Mouse (Mus musculus): ENCODE measurements around the gene Sipa1l2.

Sipa1l2 gene

DNA sequence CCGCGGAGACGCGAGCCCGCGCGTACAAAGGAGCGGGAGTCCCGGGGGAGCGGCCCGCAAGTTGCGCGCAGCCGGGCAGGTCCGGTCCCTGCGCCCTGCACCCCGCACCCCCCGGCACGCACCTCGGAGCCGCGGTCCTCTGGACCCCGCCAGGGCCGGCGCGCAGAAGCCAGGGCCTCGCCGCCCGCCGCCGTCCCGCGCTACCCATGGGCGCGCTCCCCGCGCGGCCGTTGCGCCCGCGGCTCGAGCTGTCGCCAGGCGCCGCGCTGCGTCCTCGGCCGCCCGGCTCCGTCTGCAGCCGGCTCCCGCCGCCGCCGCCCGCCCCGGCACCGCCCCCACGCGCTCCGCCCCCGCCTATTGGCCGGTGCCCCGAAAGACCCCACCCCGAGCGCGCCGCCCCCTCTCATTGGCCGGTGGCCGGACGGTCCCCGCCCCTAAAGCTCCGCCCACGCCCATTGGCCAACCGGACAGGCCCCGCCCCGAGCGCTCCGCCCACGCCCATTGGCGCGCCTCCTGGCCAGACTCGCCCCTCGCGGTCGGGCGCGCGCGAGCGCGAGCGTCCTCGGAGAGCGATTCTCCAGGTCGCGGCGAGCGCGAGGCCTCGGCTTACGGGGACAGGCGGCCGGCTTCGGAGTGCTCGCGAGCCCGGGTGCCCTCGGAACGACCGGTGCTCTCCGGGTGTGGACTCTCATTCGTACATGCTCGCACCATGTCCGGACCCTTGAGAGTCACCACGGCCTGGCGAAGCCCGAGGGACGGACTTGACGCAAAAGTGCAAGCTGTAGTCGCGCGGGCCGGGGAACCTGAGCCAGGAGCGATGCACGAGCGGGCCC is at the start of gene Sipa1l2:
TSS of gene Sipa1l2 (minus strand) at position 276 of the 833 bp plus-strand sequence.
- peak; percentile 97 for DNase-seq

DNA sequence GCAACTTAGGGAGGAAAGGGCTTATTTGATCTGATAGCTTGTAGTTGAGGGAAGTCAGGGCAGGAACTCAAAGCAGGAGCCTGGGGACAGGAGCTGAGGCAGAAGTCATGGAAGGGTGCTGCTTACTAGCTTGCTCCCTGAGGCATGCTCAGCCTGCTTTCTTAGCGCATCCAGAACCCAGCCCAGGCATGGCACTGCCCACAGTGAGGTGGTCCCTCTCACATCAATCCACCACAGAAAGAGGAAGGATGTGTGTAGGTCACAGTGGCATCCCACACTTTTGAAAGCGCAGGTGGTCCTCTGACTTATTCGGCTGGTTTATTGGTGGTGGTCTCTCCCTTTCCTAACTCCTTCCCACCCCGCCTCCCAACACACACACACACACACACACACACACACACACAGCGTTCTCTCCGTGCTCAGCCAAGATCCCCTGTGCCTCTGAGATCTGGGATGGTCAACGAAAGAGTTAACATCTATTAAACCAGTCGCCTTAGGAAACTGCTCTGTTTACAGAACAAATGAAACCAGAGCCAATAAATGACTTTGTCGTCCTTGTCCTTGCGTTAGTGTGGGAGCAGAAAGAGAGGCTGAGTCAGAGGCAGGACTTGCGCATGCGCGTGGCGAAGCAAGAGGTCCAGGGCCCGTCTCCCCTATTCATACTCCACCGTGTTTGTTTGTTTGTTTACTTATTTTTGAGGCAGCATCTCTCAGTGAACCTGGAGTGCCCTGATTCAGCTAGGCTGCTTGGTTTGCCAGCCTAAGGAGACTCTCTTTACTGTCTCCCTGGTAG is 49.1 kb upstream of the Sipa1l2 start:
- DNase-seq, result no peak

DNA sequence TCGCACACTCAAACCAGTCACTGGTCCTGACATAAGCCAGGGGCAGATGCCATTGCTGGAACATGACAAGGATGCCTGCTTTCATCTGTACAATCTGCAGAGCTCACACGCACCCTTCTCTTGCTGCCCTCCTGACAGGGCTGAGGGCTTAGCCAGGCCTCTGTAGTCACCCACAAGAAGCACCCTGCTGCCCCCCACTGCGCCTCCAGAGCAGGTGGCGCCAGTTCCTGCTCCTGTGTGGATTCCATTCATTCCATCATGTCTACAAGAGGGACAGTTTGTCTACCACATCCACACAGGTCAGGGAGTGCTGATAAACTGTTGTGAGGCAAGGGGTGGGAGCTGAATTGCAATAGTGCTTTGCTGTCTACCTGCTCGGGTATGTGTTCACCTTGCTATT is 47.3 kb upstream of the Sipa1l2 start:
- no peak for DNase-seq

DNA sequence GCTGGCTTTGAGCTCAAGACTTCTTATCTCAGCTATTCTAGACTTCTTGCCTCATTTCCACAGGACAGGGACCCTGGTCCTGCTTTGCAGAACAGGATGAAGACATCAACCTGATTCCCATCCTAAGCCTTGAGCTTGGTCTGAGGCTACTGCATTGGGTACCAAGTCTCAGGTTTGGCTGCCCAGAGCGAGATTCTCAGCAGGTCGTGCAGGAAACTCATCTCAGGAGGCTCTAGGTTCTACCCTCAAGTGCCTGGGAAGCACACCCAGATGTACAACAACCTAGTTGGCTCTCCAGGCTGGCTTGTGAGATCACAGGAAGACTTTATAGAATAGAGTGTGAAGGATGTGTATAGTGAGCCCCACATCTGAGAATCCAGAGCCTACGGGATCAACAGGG is 46.4 kb upstream of the Sipa1l2 start:
- no peak for DNase-seq

DNA sequence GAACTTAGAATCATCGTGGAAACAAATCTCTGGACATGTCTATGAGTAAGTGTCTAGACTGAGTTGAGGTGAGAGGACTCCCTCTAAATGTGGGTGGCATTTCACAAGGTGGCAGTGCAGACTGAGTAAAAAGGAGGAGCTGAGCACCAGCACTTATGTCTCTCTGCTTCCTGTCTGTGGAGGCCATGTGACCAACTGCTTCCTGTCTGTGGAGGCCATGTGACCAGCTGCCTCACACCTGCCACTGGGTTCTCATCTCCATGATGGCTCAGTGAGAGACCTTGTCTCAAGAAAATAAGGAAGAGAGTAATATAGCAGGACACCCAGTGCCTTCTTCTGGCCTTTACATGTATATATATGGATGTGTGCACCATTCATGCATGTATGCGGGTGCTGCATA is 43.9 kb upstream of the Sipa1l2 start:
- no peak for DNase-seq

DNA sequence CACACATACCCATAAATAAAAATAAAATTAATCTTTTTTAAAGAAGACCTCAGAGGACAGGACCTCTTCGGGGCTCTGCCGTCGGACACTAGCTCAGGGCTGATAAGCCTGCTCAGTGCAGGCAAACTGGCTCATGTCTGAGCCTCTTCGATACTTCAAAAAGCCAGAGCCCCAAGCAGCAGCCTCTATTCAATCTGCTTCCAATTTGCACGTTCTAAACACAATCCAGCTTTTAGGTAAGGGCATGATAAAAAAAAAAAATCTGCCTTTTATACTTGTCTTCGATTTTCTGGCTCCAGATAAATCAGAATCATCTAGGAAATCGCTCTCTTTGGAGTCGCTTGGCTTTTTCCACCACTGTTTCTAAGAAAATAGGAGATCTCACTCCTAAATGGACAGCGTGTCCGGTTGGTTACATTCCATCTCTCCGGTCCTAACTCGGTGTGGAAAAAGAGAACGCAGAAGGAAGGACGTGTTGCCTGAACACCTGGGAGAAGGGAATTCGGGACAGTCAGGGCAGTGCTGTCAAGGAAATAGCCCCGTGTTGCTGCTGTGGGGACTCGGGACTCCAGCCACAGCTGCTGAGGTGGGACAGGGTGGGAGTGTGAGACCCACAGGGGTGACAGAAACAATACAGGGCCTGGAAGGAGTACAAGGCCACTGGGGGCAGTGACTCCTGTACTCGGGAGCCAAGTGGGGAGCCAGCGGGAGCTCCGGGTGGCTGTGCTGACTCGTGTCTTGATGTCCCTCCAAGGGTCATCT is 42.4 kb upstream of the Sipa1l2 start:
- no peak for DNase-seq

DNA sequence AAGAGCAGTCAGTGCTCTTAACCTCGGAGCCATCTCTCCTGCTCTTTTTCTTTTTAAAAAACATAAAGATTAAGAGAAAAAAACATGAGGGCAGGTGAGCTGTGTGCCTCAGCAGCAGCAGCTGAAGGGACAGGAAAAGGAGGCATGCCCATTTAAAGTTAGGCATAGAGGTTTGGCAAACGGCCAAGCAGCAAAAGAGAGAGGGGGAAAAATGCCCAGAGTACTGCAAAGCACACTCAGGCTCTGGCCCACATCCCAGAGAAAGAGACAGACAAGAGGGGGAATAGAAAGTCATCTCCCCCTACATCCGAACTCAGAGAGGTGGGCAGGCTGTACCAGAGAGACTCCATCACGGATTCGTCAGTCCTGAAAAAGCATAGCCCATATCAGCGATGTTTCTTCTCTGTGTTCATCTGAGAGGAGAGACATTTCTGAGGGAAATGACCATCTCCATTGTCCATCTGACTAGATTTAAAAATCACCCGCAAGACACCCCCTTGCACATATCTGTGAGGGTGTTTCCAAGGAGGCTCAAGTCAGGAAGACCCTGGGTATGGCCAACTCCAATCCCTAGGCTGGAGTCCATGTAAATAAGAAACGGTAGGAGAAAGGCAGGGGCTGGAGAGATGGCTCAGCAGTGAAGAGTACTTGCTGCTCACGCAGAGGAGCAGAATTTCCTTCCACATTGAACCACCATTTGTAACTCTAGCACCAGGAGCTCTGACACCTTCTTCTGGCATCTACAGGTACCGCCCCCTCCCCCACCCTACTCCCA is 41.6 kb upstream of the Sipa1l2 start:
- no peak for DNase-seq

DNA sequence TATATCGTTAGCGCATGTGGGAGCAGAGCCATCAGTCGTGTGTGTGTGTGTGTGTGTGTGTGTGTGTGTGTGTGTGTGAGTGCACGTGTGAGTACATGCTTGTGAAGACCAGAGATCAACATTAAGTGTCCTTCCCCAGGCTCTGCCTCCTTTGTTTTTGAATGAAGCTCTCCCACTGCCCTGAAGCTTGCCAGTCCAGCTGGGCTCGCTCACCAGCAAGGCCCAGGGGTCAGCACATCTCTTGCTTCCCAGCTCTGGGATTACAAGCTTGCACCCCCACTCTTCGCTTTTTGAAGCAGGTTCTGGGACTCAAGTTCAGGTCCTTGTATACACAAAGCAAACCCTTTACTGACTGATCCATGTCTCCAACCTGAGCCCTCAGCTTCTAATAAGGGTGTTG is 40.1 kb upstream of the Sipa1l2 start:
- DNase-seq, result no peak

DNA sequence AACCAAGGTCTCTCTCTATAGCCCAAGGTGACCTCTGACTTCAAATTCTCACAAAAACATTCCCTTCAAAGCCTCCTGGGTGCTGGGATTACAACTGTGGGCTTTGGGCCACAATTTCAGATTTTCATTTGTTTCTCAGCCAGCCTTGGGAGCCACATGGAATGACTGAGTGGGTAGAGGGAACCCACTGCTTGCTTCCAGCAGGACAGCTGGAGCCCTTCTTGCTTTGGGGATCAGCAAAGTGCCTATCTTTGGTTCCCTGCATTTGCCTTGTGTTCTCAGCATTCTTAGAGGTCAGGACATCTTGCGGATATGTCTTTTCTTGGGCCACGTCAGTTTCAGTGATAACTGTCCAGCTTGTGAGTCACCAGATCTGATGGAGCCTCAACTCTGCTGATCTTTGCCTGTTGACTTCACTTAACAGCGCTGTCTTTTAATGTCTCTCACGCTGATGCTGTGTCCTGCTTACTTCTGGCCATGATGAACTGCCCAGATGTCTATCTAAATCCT is 38.2 kb upstream of the Sipa1l2 start:
- DNase-seq, result no peak

DNA sequence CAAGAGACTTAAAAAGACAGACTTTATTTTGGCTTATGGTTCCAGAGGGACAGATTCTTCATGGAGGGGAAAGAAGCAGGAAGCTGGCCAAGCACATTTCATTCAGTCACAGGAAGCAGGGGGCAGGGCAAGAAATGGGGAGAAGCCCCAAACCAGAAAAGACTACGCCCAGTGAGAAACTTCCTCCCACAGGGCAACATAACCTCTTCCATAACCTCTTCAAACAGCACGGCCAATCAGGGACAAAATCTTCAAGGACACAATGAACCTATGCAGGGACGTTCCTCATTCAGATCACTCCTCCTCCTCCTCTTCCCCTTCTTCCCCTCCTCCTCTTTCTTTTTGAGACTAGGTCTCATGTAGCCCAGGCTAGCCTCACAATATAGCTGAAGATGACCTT is 37.3 kb upstream of the Sipa1l2 start:
- no peak for DNase-seq

DNA sequence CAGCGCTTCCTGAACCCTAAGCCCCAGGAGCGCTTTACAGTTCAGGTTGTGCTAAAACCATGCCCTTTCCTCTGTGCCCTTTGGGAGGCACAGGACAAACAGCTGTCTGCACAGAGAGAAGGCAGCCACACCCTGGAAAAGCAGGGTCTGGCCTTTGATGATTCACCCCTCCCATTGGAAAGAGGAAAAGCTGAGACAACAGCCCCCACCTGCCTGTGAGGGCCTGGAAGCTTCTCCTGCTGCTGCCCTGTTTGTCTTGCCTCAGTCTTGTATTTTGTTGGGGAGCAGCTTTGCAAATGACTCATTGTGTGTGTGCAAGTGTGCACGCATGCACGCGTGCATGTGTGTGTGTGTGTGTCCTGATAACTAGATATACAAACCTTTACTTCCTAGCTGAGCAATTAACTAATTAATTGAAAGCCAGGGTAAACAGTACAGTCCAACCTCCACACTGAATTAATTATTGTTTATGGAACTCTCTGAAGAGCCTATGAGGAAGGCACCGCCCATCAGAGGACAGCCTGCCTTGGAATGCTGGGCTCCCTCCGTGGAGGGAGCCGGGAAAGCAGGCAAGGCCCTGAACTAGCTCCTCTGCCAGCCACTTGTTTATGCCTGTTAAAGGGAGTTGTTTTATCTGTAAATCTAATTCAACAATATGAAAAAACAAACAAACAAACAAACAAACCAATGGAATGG is 35.4 kb upstream of the Sipa1l2 start:
- no peak for DNase-seq

DNA sequence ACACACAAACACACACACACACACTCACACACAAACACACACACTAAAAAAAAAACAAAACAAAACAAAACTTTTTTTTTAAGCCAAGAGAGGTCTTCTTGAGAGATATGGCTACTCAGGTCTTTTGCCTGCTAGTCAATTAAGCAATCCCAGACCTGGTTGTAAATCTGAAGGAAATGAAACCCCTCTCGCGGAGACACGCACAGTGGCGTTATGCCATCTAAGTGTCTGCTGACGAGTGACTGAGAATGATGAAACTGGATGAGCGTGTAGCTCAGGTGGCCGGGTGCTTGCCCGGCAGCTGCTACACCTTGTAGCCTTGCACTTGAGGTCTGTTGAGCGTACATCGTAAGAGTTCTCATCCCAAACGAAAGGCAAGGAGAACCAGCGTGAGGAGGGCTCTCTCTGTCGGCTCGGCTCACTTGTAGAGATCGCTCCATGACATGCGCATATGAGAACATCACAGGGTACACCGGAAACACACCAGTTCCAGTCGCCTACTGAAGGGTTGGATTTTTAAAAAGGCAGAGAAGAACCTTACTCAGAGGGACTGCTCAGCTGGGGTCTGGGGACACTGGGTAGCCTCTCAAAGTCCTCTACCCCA is 34.7 kb upstream of the Sipa1l2 start:
- no peak for DNase-seq

DNA sequence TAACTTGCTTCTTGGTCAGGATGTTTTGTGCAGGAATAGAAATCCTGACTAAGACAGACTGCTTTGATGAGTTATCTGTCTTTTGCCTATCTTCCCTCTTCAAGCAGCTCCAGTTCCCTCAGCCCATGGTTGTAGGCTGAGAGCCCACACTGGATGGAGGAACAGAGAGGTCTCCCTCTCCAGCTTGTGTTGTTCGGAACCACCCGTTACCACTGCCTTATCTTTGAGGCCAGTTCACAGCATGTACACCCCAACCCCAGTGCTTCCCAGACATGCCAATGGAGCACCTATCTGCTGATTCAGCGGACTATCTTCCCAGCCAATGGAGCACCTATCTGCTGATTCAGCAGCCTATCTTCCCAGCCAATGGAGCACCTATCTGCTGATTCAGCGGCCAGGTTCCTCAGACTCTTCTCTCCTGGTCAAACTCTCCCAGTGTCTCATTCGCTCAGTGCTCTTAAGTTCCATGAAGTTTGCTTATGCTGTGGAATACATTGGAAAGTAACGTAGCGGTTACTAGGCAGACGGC is 33.8 kb upstream of the Sipa1l2 start:
- DNase-seq, result no peak

DNA sequence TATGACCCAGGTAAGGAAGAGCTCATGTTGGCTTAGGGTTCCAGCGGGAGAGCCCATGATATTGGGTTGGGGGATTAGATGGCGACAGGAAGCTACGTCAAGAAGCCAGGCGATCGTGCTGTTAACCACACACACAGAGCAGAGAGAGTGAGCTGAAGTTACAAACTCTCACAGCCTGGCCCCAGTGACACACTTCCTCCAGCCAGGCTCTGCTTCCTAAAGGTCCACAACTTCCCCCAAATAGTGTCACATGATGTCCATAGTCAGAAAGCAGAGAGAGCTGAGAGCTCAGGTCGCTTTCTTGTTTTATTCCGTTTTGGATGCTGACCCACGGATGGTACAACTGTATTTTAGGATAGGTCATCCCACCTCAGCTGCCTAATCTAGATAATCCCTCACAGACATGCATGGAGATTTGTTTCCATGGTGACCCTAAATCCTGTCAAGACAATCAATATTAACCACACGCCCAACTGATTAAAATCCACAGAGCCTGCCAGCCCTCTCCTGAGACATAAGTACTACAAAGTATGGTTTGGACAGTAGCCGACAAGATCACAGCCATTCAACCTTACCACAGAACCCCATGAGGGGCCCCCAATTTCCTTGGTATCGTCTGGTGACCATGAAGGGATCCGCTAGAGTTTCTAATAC is 30.6 kb upstream of the Sipa1l2 start:
- DNase-seq, result no peak

DNA sequence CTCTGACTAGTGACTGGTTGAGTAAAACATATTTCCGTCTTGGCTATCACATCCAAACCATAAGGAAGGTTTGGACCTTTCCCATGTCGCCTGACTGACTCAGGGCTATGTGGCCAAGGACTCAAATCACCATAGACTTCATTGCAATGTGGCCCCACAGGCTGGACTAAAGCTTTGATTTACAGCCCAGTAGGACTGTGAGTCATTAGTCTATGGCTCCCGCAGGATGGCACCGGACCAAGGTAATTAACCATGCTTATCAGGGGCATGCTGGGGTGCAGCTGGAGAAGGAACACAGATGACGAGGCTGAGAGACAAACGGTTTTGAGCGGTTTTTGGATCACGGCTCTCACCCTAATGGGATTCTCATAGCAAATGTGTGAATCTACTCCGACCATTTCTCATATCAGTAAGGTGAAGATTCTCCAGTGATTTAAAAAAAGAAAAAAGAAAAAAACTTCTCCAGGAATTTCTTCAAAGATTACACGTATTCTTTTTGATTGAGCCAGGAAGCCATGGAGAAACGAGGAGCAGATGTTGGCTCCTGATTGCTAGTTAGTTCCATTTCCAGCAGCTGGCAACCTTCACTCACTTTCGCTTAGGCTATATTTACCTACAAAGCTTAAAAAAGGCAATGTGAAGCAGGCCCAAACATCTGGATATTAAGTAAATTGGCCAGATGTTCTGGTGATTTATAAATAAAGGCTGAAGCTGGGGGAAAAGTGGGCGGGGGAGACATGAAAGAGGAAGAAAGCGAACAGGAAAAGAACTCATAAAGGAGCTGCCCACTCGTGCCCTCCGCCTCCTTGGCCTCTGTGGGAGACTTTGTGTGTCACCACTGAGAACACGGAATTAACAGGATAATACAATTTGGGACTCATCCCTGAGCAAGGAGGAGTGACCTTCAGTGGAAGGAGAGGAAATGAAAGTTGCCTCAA is 26.2 kb upstream of the Sipa1l2 start:
- no peak for DNase-seq

DNA sequence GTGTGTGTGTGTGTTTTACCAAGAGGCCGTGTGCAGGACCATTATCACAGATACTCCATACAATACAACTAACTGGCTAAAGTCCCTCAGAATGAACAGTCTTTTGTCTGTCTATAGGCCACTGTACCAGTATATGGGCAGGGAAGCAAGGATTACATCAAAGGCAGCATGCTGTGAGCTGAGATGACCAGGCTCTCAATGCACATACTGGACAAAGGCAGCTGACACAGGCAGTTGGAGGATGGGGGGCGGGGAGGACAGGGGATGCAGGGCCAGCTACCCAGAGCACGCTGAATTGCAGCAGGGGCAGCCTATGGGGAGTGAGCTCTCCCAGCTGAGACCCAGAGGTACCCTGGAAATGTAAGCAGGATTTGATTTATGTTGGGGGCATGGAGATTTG is 20.8 kb upstream of the Sipa1l2 start:
- no peak for DNase-seq

DNA sequence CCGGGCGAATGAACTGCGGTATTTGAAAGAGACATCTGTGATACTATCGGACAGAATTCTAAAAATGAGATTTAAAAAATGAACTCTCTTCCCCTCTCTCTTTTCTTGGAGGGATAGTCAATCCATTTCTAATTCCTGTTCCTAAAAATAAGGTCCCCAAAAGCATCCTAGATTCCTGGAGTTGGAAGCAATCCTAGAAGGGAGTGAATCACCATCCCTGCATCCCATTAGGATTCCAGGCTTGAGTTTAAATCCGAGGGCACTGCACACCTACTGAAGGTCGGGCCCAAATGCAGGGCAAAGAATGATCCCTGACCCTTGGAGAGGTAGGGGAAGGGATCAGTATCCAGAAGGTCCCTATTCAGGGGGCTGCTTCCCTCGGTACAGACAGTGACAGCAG is 17.0 kb upstream of the Sipa1l2 start:
- no peak for DNase-seq

DNA sequence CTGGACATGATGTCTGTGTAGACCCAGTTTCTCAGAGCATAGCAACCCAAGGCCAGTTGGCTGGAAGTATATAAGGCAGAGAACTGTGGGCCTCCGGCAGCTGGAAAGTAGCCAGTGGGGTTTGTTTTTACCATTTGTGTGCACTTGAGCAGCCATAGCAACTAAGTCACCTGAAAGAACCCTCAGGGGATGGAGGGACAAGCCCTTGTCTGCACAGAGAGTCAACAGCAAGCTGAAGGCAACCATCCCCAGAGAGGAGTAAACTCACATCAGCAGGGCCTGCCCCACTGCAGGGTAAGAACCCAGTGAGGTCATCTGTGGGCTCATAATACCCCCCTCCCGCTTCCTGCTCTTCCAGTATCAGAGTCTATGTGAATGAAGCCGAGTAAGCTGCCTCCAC is 14.7 kb upstream of the Sipa1l2 start:
- DNase-seq, result no peak

DNA sequence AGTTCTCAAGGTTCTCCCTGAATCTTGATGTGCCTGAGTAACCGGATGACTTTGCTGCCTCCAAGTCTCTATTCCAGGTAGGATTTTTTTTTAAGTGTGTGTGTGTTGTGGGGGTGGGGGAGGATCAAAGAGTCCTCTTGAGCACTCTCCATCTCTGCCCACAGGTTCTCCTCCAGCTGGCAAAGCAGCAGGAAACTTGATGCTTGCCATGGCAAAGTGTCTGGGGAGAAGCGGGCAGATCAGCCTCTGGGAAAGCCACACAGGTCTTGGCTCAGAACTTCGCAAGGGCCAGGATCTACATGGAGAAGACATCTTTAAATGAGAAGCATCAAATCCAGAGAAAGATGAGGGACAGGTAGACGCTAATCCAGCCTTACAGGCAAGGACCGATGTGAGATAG is 10.8 kb upstream of the Sipa1l2 start:
- no peak for DNase-seq
